Mouse (Mus musculus) layer of hippocampus, postnatal 14 days (tissue): ENCODE data around the gene Gnptab. TPM values are rescaled to one million over a fixed set of nuclear protein-coding genes. Genes with fewer than 3 reads are reported as not detected.
"Not testable (repeated sequence)": the region's sequence is repeated elsewhere in the genome, so short reads cannot be mapped to it uniquely, and the experiment has no call there.

ENCODE experiments used
- DNase-seq, 2 experiments: peaks; one replicate each; pipeline ENCODE4 v3.0.0; 2021 to 2022; ENCODE audit warnings: low spot score in 2 of 2, mixed read lengths in 1 of 2
- total RNA-seq, 2 experiments: library from RNA; stranded (reverse); gene quantifications; 2 replicates each; pipeline ENCODE4 v1.2.3; 2021

Gnptab gene
- total RNA-seq, 2 experiments from 2014 or later, result 83.8 to 96.8 TPM

DNA sequence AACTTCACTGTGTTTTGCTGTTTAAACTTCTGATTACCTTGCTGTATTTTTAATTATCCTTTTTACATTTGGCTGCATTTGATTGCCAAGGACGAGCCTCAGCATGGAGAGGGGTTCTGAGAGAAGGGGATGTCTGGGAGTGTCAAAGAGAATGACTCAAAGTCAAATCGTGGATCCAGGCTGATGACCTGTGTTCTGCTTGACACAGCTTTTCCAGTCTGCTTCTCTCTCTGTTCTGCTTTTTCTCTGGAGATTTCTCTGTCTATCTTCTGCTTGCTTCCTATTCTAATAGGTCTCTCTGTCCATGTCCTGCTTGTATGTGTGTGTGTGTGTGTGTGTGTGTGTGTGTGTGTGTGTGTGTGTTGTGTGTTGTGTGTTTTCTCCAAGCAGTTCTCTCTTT is 30.8 kb downstream of the Gnptab start:
- no peak for DNase-seq

DNA sequence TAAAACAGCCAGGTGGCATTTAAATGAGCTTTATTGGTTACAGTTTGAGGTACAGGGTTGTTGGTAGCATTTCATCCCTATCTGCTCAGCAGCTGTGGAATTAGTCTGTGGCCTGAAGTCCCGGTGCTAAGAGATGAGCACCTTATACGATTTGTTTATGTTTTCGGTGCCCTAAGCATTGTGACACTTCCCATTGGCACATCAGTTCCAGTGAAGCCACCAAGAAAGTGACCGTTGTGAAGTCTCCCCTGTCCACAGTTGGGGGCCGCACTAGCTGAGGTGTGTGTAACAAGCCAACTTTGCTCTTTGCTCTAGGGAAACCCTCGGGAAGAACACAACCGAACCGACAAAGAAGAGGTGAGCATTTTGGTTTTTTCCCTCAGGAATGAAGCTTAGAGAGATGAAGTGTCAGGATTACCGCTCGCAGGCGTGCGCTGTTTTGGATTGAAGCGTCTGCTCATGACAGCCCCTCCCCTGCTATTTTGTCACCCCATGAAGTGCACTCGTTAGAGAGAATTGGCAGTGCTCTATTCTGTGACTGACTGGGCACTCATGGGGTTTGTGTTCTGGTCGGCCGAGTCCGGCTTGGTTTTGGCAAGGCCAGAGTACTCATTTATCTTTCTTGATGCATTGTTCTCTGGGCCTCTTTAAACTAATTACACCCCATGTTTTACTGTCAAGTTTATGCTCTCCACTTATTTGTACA is 33.5 kb downstream of the Gnptab start:
- no peak for DNase-seq

DNA sequence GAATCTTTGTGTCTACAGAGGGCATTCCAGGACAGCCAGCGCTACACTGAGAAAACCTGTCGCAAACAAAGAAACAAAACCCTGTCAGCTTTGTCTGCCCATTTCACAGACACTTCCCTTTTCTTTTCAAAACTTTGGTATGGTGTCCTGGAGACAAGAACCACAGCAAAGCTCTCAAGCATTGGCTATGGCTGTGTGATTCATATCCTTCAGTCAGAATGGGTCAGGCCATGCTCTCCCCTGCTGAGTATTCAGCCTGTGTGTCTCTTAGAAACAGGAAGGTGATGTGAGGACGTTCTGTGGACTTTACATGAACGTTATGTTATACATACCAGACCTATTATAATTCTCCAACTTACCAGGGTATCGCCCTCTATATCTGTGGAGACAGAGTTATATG is 38.8 kb downstream of the Gnptab start:
- no peak for DNase-seq

DNA sequence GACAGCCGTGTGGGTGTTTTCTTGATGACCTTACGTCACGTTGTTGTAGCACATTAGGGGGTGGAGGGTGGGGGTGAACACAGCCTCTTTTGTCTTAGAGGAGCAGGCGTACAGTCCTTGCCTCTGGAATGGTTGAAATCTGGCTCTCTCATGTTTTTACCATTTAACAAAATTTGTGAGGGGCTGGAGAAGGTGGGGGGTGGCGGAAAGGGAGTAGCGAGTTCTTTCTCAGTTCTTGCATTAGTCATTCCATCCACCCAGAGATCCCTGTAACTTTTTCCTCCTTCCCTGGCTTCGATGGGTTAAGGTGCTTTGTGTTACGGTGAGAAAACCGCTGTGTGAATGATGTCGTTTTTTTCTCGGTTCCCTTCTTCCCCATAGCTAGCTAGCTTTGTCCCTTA is 41.2 kb downstream of the Gnptab start:
- DNase-seq, result no peak

DNA sequence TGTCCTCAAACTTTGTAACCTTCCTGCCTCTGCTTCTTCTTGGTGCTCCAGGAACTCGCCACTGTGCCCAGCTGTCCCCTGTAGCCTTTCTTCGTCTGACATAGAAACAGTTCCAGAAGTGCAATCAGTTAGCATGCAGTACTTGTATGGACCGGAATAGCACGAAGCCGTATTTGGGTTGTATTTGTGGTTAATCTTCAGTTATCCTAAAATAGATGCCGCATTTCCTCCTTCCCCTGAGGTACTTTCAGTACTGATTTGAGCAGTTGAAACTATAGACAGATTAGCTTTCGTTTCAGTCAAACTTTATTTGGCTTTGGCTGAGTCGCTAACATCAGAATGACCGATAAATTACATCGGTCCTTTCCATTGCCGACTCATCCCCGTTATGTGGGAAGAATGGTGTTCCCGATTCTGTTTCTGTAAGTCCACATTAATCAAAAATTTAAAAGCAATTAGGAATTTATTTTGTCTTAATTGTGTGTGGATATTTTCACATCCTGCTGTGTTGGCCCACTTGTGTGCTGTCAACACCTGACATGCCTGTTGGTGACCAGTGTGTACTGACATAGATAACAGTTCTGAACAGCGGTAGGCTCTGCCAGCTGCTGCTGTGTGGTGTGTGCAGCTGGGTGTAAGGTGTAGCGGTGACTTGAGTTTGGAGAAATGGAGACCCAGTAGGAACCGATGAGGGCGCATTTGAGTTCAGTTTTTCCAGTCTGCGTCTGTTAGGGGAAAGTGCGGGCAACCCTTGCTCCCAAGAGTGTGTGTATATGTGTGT is 41.9 kb downstream of the Gnptab start:
- no peak for DNase-seq

DNA sequence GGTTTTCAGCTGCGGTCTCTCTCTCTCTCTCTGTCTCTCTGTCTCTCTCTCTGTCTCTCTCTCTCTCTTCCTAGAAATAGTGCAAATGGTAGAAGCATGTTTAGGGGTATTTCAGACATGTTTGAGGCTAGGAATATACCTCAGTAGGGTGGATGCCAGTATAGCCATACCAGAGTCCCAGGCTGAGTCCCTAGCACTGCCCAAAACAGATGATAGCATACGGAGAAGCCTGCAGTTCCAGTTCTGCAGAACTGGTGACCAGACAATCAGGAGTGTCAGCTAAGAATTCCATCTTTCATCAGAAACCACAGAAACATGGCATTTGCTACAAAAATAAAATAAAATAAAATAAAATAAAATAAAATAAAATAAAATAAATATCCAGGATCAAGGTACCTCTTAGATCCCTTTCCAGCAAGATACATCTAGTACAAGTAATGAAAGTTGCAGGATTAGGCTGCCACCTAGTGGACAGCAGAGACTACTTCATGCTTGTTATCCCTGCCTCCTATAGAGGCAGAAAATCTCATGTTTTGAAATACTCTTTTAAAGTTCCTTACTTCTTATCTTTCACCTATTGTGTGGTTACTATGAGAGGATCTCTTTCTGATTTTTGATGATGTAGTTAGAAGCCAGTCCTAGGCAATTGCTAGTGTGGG is 47.4 kb downstream of the Gnptab start:
- DNase-seq, result peak; percentile 32 to 73

DNA sequence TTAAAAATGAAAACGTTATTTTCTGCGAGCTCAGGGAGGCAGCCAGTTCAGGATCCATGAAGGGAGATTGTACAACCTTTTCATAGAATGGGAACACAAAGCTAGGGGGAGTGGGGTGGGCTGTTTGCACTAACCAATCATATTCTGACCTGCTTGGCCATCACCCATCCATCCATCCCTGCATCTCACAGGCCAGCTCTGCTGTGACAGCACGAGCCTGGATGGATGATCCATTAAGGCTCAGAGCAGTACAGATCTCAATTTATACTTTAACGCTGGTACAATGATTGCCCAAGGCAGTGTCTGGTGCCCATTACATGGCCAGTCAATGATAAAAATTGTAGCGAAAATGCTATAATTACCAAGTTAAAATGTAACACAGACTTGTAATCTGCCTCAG is 48.0 kb downstream of the Gnptab start:
- DNase-seq, result no peak

DNA sequence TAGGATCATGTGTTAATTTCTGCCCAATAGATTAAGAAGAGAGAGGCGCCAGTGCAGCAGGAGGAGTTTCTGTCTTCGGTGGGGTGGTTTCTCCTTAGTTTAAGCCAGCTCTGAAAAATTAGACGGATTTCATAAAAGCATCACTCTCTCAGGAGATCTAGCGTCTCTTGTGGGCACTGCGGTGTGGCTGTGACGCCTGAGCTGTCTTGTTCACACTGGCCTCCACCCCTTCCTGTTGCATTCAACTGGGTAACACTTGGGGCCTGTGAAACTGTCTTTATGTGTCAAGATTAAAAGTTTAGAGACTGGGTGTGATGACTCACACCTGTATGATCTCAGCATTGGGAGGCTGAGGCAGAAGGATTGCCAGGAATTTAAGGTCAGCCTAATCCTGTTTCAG is 49.1 kb downstream of the Gnptab start:
- no peak for DNase-seq

DNA sequence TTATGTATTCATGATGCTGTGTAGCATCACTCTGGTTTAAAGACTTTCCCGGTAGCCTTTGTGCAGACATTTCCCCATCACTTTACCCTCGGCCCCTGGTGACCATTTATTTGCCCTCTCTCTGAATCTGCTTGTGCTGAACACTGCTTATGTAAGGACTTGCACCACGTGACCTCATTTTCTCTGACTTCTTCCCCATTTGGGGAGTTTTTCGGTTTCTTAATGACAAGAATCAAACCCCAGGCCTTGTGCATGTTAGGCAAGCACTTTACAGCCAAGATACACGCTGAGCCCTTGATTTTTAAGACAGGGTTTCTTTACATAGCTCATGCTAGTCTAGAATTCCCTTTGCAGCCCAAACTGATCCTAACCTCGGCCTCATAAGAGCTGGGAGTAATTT is 62.3 kb downstream of the Gnptab start:
- no peak for DNase-seq

DNA sequence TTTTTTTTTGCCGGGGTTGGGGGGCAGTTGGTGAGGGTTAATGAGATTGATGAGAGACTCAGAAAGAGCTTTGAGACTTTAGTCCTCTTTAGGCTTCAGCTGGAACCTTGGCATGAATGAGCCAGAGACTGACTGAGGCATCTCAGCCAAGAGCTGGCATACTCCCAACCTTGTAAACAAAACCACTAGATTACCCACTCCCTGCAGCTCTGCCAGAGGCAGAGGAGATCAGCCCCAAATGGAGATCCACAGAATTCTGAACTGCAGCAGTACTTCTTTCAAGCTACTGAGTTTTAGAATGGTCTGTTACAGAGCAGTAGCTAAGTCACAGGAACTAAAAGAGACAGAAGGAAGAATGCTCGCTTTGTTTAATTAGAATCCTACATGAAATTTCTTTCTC is 72.3 kb downstream of the Gnptab start:
- peak in 1 of 2 experiments; percentile 74 for DNase-seq

DNA sequence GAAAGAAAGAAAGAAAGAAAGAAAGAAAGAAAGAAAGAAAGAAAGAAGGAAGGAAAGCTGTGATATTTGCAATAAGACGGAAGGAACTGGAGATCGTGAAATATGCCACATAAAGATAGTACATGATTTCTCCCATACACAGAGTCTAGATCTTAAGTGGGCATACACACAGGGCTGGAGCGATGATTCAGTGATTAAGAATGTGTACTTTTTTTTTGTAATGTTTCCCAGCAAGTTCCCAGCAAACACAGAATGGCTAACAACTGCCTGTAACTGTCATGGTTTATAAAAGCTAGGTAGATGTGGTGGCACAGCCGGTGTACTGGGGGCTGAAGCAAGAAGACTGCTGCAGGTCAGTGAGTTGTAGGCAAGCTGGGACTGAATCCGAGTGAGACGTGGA is 73.1 kb downstream of the Gnptab start:
- DNase-seq, result no peak

DNA sequence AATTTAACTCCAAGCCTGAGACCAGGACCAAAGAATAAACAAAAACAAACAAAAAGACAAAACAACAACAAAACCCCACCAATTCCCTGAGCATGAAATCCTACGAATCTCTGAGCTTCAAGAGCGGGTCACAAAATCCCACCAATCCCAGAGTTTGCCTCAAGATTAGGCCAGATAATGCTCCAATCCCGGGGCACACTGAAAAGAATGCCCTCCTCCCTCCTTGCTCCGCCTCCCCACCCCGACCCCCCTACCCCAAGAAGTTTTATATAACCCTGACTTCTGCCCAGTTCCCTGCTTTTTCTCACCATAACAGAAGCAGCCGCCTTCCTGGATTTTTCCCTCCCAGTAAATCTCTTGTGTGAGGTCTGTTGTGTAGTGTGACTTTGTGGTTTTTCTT is 78.9 kb downstream of the Gnptab start:
- no peak for DNase-seq

DNA sequence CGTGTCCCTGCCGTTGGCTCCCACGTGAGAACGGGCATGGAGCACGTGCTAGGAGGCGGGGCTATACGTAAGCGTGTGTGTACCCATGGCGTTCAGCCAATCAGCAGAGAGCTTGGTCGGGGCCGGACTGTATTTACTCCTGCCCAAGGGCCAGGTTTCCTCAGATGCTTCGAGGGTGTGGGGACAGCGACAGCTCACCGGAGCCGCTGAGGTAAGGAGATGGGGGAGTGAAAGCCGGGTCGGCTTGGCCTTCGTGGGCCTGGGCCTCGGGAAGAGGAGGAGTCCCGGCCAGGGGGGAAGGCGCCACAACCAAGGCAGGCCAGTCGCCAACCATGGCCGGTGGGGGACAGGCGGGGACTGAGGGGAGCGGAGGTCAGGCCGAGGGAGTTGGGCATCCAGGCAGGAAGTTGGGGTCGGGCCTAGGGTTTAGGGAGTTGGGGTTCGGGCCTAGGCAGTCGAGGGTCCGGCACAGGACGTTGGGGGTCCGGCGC is 80.6 kb downstream of the Gnptab start, which contains the start of gene Sycp3:
TSS of gene Sycp3 (plus strand) at position 68 of the 491 bp plus-strand sequence.
- DNase-seq, result no peak

DNA sequence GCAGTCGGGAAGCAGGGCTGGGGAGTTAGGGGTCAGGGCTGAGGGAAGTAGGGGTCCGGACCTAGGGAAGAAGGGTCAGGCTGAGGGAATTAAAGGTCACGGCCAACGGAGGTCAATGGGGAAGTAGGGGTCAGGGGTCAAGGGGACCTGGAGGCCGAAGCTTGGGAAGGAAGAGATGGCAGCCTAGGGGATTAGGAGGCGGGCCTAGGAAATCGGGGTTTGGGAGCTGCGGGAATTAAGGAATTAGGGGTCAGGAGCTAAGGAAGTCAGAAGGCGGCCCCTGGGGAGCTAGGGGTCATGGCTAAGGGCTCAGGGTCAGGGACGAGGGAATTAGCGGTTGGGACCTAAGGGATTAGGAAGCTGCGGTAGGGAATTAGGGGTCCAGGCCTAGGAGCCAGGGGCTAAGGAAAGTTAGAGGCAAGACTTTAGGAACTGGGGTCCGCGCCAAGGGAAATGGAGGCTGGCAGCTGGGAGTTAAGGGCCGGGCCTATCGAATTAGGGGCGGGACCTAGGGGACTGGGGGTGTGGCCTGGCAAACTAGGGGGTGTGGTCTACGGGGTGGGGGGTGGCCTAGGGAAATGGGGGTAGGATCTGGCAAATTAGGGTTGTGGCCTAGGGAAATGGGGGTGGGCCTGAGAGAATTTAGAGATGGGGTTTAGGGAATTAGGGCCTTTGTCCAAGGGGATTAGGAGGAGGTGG is 81.3 kb downstream of the Gnptab start:
- DNase-seq, result no peak

DNA sequence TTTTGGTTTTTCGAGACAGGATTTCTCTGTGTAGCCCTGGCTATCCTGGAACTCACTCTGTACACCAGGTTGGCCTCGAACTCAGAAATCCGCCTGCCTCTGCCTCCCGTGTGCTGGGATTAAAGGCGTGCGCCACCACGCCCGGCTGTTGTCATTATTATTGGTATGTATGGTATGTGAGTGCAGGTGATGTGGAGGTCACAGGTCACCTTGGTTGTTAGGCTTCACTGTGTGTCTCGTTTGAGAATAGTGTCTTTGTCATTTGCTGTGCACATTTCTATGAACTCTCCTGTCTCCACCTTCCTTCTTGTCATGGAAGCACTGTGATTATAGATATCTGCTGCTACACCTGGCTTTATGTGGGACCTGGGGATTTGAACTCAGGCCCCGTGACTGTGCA is 103.9 kb downstream of the Gnptab start:
- DNase-seq, result not testable (repeated sequence)

DNA sequence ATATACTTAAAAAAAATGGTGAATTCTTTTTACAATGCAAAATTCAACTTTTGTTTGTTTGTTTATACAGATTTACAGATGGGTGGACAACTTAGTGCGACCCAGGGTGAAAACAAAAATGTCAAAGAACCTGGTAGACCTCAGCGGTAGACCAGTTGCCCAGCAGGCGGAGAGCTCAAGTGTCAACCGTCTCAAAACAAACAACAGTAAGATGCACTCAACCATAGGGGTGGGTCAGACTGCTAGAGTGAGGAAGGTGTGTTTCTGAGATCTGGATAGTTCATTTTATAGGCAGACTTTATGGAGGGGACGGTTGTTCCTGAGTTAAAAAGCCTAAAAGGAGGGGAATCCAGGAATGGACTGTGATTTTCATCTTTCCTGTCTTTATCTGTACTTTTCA is 109.7 kb downstream of the Gnptab start:
- no peak for DNase-seq

DNA sequence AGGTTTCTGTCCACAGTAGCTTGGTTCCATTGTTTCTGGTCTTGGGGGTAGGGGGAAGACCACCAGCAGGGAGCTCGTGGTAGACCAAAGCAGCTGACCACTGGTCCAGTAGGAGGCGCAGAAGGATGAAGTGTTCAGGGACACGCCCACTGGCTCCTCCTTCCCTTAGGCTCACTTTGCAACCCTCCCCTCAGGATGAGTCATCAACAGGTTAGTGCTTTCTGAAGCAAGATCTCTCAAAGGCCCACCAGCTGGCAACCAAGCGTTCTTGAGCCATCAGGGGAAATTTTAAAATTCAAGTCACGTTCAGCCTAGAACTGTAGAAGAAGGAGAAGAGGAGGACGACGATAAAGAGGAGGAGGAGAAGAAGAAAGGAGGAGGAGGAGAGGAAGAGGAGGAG is 112.7 kb downstream of the Gnptab start:
- DNase-seq, result no peak

DNA sequence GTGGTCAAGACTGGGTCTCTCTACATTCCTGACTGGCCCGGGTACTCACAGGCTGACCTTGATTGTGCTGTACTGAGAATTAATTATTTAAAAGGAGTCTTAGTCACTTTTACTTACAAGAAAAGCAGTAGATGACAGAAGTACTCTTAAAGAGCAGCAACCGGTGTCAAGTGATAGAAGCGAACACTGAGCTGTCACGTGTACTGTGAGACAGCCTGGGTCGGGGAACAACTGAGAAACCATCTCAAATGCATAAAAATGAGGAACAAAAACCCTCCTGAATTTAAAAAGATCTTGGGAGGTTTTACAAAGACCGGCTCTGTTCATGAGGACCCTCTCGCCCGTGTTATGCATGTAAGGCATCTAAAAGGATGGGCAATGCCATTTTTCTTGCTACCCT is 113.7 kb downstream of the Gnptab start:
- no peak for DNase-seq

DNA sequence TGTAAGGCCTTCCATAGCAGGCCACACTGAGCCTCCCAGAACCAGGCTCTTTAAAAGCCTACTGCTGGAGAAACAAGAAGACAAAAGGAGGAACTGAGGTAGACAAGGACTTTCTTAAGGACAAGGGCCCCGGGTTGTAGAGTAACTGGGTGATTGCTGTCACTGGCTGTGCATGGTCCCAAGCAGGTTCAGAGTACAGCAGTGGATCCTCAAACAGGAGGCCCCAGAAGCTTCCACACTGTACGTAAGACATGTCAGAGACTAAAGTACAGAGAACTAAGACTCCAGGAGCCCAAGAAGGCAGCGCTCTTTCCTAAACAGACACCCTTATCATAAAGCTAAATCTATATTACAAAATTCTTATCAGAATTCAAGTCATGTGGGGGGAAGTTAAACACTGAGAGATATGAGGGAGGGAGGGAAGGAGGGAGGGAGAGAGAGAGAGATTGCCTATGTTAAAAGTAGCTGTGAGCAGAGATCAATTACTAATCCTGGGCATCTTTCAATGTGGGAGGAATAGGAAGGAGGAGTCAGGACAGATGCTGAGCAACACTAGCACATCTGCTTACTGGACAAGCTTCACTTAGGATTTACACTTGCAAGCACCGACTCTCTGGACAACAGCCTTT is 116.1 kb downstream of the Gnptab start:
- DNase-seq, result no peak
